8 mouse cellular contexts compared by ENCODE assay signal in the genomic region with DNA sequence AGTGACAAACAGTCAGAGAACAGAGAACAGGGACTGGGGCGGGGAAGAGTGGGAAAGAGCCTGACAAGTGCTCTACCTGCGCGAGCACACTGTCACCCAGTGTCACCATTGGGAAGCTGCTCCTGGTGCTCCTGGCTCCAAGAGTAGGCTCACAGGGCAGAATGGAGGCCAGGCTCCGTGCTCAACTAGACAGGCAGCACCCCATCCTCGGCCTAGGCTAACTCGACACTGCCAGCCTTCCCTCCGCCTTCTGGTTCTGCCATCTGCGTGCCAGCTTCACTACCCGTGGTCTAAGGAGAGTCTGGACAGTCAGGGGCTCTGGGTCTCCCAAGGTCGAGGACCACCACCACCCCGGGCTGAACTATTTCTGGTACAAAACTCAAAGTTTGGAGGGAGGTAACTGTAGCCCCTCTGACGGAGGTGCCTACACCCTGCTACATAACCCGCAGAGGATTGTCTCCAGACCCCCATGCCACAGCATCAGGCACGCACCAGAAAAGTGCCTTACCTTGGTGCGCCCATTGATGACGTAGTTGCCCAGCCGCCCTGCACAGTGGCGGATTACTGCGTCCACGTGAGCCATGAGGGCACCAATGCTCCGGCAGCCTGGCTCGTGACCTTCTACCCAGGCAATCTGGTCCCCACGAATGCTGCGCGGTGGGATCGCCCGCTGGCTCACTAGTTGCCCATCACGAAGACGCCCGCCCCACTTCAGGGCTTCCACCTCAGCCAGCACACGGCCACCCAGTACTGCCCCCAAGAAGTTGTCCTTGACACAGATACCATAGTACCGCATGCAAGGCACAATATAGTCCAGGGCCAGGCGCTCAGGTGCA. TPM values are rescaled to one million over a fixed set of nuclear protein-coding genes. Genes with fewer than 3 reads are reported as not detected.
DNase-seq lines count a peak whose midpoint lies in the region; ATAC-seq and TF ChIP-seq lines count a peak whose summit lies in the region.
"Had no signal": no experiment of that assay in that cellular context is flagged by ENCODE, and none has a peak within 500 bp of the region (broad histone marks: within the 10 kb centered on the region; RNA-seq: fewer than 3 reads in every experiment).

No protein-coding gene starts in this region.

- no peaks in the 10 kb centered on the region for H3K9me3 ChIP-seq in embryonic facial prominence, embryonic 12.5 days
- no peaks in the 10 kb centered on the region for H3K9me3 ChIP-seq in intestine, postnatal 0 days (ENCODE audit: control insufficient read depth)
- H3K9me3 ChIP-seq in midbrain, postnatal 0 days (ENCODE audit: low read length) = no peaks in the 10 kb centered on the region

- peaks cover 51% of the 10 kb centered on the region for H3K36me3 ChIP-seq in embryonic facial prominence, embryonic 12.5 days
- H3K36me3 ChIP-seq in intestine, postnatal 0 days (ENCODE audit: control insufficient read depth, insufficient read depth) = peaks cover 26% of the 10 kb centered on the region
- peaks cover 8% of the 10 kb centered on the region for H3K36me3 ChIP-seq in midbrain, postnatal 0 days (ENCODE audit: insufficient read depth, low read length)

- peak overlapping the region; percentile 77 for H3K4me3 ChIP-seq in embryonic facial prominence, embryonic 12.5 days
- H3K4me3 ChIP-seq in intestine, postnatal 0 days (ENCODE audit: low read depth, low read length) = no peak overlapping the region
- peak overlapping the region; percentile 12 for H3K4me3 ChIP-seq in midbrain, postnatal 0 days (ENCODE audit: low read depth, low read length)

- ATAC-seq in embryonic facial prominence, embryonic 12.5 days (ENCODE audit: insufficient number of reproducible peaks, insufficient read depth, low FRiP score, low TSS enrichment) = no peak
- ATAC-seq in intestine, postnatal 0 days = no peak
- no peak for ATAC-seq in midbrain, postnatal 0 days (ENCODE audit: low FRiP score)

- peak overlapping the region; percentile 76 for H3K4me2 ChIP-seq in embryonic facial prominence, embryonic 12.5 days (replicated peaks)
- H3K4me2 ChIP-seq in intestine, postnatal 0 days (replicated peaks; ENCODE audit: low read depth) = peak overlapping the region; percentile 77
- peak overlapping the region; percentile 69 for H3K4me2 ChIP-seq in midbrain, postnatal 0 days (ENCODE audit: low read depth, low read length, poor library complexity, severe bottlenecking)

- TF ChIP-seq CTCF in intestine, postnatal 0 days (IDR thresholded peaks at IDR 0.05; ENCODE audit: low read depth) = no peak
- no peak for TF ChIP-seq CTCF in midbrain, postnatal 0 days (IDR thresholded peaks at IDR 0.05)

- H3K27ac ChIP-seq in embryonic facial prominence, embryonic 12.5 days = no peak overlapping the region
- H3K27ac ChIP-seq in intestine, postnatal 0 days (ENCODE audit: low read depth, low read length) = no peak overlapping the region; the same call in 1 of the 2 replicates
- H3K27ac ChIP-seq in midbrain, postnatal 0 days (ENCODE audit: low read depth, low read length) = no peak overlapping the region

- H3K4me1 ChIP-seq in embryonic facial prominence, embryonic 12.5 days = peaks cover 63% of the 10 kb centered on the region
- peaks cover 15% of the 10 kb centered on the region for H3K4me1 ChIP-seq in intestine, postnatal 0 days (replicated peaks; ENCODE audit: control insufficient read depth, insufficient read depth, low read length)
- H3K4me1 ChIP-seq in midbrain, postnatal 0 days (ENCODE audit: insufficient read depth, low read length) = peaks cover 29% of the 10 kb centered on the region

- WGBS in embryonic facial prominence, embryonic 12.5 days = 85% methylated on average over 33 of the region's 33 CpGs
- 75% methylated on average over 33 of the region's 33 CpGs for WGBS in intestine, postnatal 0 days
- WGBS in midbrain, postnatal 0 days = 80% methylated on average over 33 of the region's 33 CpGs

- intact Hi-C loops in left cerebral cortex, postnatal 14 days (cut with DNase I) = no loop called here

- H3K27me3 ChIP-seq in embryonic facial prominence, embryonic 12.5 days = no peaks in the 10 kb centered on the region
- H3K27me3 ChIP-seq in intestine, postnatal 0 days (replicated peaks; ENCODE audit: control insufficient read depth, insufficient read depth, low read length) = no peaks in the 10 kb centered on the region
- H3K27me3 ChIP-seq in midbrain, postnatal 0 days (ENCODE audit: insufficient read depth, low read length) = no peaks in the 10 kb centered on the region

- DNase-seq in right cerebral cortex, postnatal 14 days = peak; percentile 51
- DNase-seq in right cerebral cortex, postnatal 36 days (ENCODE audit: low spot score in 2 of 2) = no peak
- no peak for DNase-seq in midbrain, postnatal 0 days (ENCODE audit: low spot score)
- DNase-seq in left cerebral cortex, postnatal 14 days (ENCODE audit: low spot score in 2 of 2) = no peak
- DNase-seq in urinary bladder, postnatal 25 days (ENCODE audit: low spot score) = no peak

- H3K9ac ChIP-seq in embryonic facial prominence, embryonic 12.5 days = peak overlapping the region; percentile 77
- H3K9ac ChIP-seq in intestine, postnatal 0 days (ENCODE audit: low read depth, low read length) = peak overlapping the region; percentile 86; the same call in 1 of the 2 replicates
- peak overlapping the region; percentile 29; the same call in 1 of the 2 replicates for H3K9ac ChIP-seq in midbrain, postnatal 0 days (replicated peaks; ENCODE audit: low read length, poor library complexity, severe bottlenecking)

RNA-seq across cellular contexts. Expression of gene Egln2, which starts 2.3 kb away (rescaled TPM):
- polyA plus RNA-seq in embryonic facial prominence, embryonic 12.5 days (2016; fragmentation: Nextera tagmentation; extraction: Ambion mirVana) = 95.8 and 99.8 TPM in 2 replicates
- 63.9 and 64.0 TPM in 2 replicates for polyA plus RNA-seq in intestine, postnatal 0 days (2015; fragmentation: Nextera tagmentation; extraction: Ambion mirVana)
- 104 and 116 TPM in 2 replicates for total RNA-seq in midbrain, postnatal 0 days (2014; rRNA removed)
- polyA plus RNA-seq in midbrain, postnatal 0 days (2015; fragmentation: Nextera tagmentation; extraction: Ambion mirVana) = 80.7 and 85.6 TPM in 2 replicates
- total RNA-seq in left cerebral cortex, postnatal 14 days (2021) = 100 to 1,000 TPM in 1 of 2 experiments, 10 to 100 TPM in 1; 90.8 to 100 TPM

RNA-seq across cellular contexts. Expression of gene Cyp2t4, which starts 10.8 kb away (rescaled TPM):
- polyA plus RNA-seq in embryonic facial prominence, embryonic 12.5 days (2016; fragmentation: Nextera tagmentation; extraction: Ambion mirVana) = 0.14 and 0.19 TPM in 2 replicates
- not detected in 2 replicates for polyA plus RNA-seq in intestine, postnatal 0 days (2015; fragmentation: Nextera tagmentation; extraction: Ambion mirVana)
- not detected in 2 replicates for total RNA-seq in midbrain, postnatal 0 days (2014; rRNA removed)
- 0.29 and 0.30 TPM in 2 replicates for polyA plus RNA-seq in midbrain, postnatal 0 days (2015; fragmentation: Nextera tagmentation; extraction: Ambion mirVana)
- not detected for total RNA-seq in left cerebral cortex, postnatal 14 days (2021)
- total RNA-seq: common myeloid progenitor, adult 5-6 weeks had no signal

RNA-seq across cellular contexts. Expression of gene Rab4b, which starts 14.4 kb away (rescaled TPM):
- polyA plus RNA-seq in embryonic facial prominence, embryonic 12.5 days (2016; fragmentation: Nextera tagmentation; extraction: Ambion mirVana) = 63.9 and 71.4 TPM in 2 replicates
- 96.2 and 103 TPM in 2 replicates for polyA plus RNA-seq in intestine, postnatal 0 days (2015; fragmentation: Nextera tagmentation; extraction: Ambion mirVana)
- total RNA-seq in midbrain, postnatal 0 days (2014; rRNA removed) = 60.5 and 65.6 TPM in 2 replicates
- polyA plus RNA-seq in midbrain, postnatal 0 days (2015; fragmentation: Nextera tagmentation; extraction: Ambion mirVana) = 138 and 142 TPM in 2 replicates
- total RNA-seq in left cerebral cortex, postnatal 14 days (2021) = 10 to 100 TPM; 86.7 to 94.7 TPM

RNA-seq across cellular contexts. Expression of gene Gm21983, which starts 16.6 kb away (rescaled TPM):
- 0.49 and 0.67 TPM in 2 replicates for polyA plus RNA-seq in embryonic facial prominence, embryonic 12.5 days (2016; fragmentation: Nextera tagmentation; extraction: Ambion mirVana)
- polyA plus RNA-seq in intestine, postnatal 0 days (2015; fragmentation: Nextera tagmentation; extraction: Ambion mirVana) = 0.22 TPM in 1 of 2 replicates, not detected in the other
- 2.0 TPM in 1 of 2 replicates, not detected in the other for total RNA-seq in midbrain, postnatal 0 days (2014; rRNA removed)
- not detected in 2 replicates for polyA plus RNA-seq in midbrain, postnatal 0 days (2015; fragmentation: Nextera tagmentation; extraction: Ambion mirVana)
- not detected for total RNA-seq in left cerebral cortex, postnatal 14 days (2021)
- total RNA-seq: common myeloid progenitor, adult 5-6 weeks had no signal

RNA-seq across cellular contexts. Expression of gene Mia, which starts 16.6 kb away (rescaled TPM):
- 38.8 and 50.4 TPM in 2 replicates for polyA plus RNA-seq in embryonic facial prominence, embryonic 12.5 days (2016; fragmentation: Nextera tagmentation; extraction: Ambion mirVana)
- polyA plus RNA-seq in intestine, postnatal 0 days (2015; fragmentation: Nextera tagmentation; extraction: Ambion mirVana) = not detected in 2 replicates
- 4.3 and 20.6 TPM in 2 replicates for total RNA-seq in midbrain, postnatal 0 days (2014; rRNA removed)
- polyA plus RNA-seq in midbrain, postnatal 0 days (2015; fragmentation: Nextera tagmentation; extraction: Ambion mirVana) = 17.6 and 20.4 TPM in 2 replicates
- total RNA-seq in left cerebral cortex, postnatal 14 days (2021) = 1 to 10 TPM; 1.6 to 3.3 TPM

Comparison
In these comparisons a context has a peak if more than half of its experiments do, and no peak if none do; other contexts are left out.
1. H3K9ac ChIP-seq: peak in every context shown above with its lines; median percentile 86 in intestine, postnatal 0 days; 77 in embryonic facial prominence, embryonic 12.5 days; 29 in midbrain, postnatal 0 days.